Mouse (Mus musculus) heart, embryonic 12.5 days (tissue): ENCODE data around the gene Capn1. TPM values are rescaled to one million over a fixed set of nuclear protein-coding genes. Genes with fewer than 3 reads are reported as not detected.

ENCODE experiments used
- ATAC-seq: fragments of 200-750 bp; cut with Nextera tagmentation; 2 replicates; pipeline ENCODE4 v1.8.0; 2017; ENCODE audit warnings: moderate TSS enrichment, moderate library complexity; ENCODE audit not compliant: insufficient number of reproducible peaks, low FRiP score
- H3K27ac ChIP-seq: fragments of 300-500 bp; sonication (generic); 2 replicates; pipeline ENCODE4 v1.5.1; 2016; ENCODE audit warnings: mild to moderate bottlenecking, moderate library complexity; ENCODE audit not compliant: poor library complexity, severe bottlenecking
- H3K27me3 ChIP-seq: fragments of 300-500 bp; sonication (generic); replicated peaks from 2 replicates; pipeline ENCODE4 v1.6.1; 2016; ENCODE audit warnings: mild to moderate bottlenecking, moderate library complexity
- H3K36me3 ChIP-seq: fragments of 300-500 bp; sonication (generic); 2 replicates; pipeline ENCODE4 v1.6.1; 2016; ENCODE audit warnings: mild to moderate bottlenecking, moderate library complexity
- H3K4me1 ChIP-seq: fragments of 300-500 bp; sonication (generic); replicated peaks from 2 replicates; pipeline ENCODE4 v1.6.1; 2016; ENCODE audit warnings: mild to moderate bottlenecking
- H3K4me2 ChIP-seq: fragments of 300-500 bp; sonication (generic); 2 replicates; pipeline ENCODE4 v1.6.1; 2016; ENCODE audit warnings: mild to moderate bottlenecking, moderate library complexity
- H3K4me3 ChIP-seq: fragments of 300-500 bp; sonication (generic); 2 replicates; pipeline ENCODE4 v1.5.1; 2016; ENCODE audit warnings: mild to moderate bottlenecking
- H3K9ac ChIP-seq: fragments of 300-500 bp; sonication (generic); 2 replicates; pipeline ENCODE4 v1.6.1; 2016; ENCODE audit warnings: mild to moderate bottlenecking, moderate library complexity
- H3K9me3 ChIP-seq: fragments of 300-500 bp; sonication (generic); replicated peaks from 2 replicates; pipeline ENCODE4 v1.6.1; 2016; ENCODE audit warnings: mild to moderate bottlenecking, moderate library complexity
- WGBS: fragments of 180-500 bp; shearing (Covaris S2); methylation state at CpG from one replicate; pipeline ENCODE4 v1.1.7; 2016; 5-methylcytosine and 5-hydroxymethylcytosine counted together
- polyA plus RNA-seq: library from polyadenylated mRNA; unstranded; fragments of >200 nt; fragmentation: Nextera tagmentation; extraction: Ambion mirVana; gene quantifications from 2 replicates; pipeline ENCODE4 v1.2.1, GENCODE M21; 2016

Capn1 gene
- polyA plus RNA-seq, 1 experiment from 2014 or later: 8.4 TPM

DNA sequence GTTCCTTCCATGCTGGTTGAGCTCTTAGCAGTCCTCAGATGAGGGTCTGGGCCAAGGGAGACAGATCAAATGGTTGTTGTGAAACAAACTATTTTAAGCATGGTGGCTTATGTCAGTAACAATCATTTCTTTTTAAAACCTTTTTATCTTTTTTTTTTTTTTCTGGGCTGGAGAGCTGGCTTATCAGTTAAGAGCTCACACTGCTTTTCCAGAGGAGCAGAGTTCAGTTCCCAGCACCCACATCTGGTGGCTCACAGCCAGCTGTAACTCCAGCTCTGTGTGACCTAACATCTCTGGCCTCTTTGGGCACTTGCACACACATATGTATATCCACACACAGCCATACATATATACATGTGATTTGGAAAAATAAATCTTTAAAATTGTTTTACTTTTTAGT, 22.0 kb upstream of the Capn1 start:
- Histone ChIP-seq H3K4me1 (no peaks in the 10 kb centered on the region), H3K9ac (no peak overlapping the region), H3K4me3 (no peak overlapping the region), H3K27ac (no peak overlapping the region), H3K4me2 (no peak overlapping the region), H3K36me3 (no peaks in the 10 kb centered on the region), H3K27me3 (no peaks in the 10 kb centered on the region), H3K9me3 (no peaks in the 10 kb centered on the region)
- ATAC-seq: no peak

DNA sequence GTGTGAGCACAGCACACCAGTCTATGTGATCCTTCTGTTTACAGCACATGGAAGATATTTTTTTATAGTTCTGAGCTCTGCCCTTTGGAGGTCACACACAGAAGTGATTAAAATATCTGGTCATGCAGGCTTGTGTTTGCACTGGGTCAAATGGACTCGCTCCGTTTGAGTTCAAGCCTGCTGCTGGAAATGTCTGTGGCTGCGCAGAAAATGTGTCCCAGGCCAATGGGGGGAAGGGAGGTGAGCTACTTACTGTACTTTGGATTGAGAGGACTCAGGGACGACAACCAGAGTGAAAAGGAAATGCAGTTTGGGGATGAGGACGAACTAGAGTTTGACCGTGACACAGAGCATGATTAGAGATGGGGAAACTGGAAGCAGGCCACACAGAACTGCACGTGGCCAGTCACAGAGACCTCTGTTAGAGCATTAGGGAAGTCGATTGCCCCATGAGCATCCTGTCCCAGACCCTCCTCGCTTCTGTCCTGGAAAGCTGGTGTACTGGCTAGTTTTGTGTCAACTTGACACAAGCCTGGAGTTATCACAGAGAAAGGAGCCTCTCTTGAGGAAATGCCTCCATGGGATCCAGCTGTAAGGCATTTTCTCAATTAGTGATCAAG, 20.4 kb upstream of the Capn1 start:
- H3K36me3 ChIP-seq: no peaks in the 10 kb centered on the region
- no peak overlapping the region for H3K4me2 ChIP-seq
- no peaks in the 10 kb centered on the region for H3K4me1 ChIP-seq
- no peaks in the 10 kb centered on the region for H3K27me3 ChIP-seq
- no peak overlapping the region for H3K27ac ChIP-seq
- whole genome bisulfite sequencing: 70% methylated on average over 9 of the region's 9 CpGs
- no peaks in the 10 kb centered on the region for H3K9me3 ChIP-seq
- no peak overlapping the region for H3K4me3 ChIP-seq
- ATAC-seq: no peak
- H3K9ac ChIP-seq: no peak overlapping the region

DNA sequence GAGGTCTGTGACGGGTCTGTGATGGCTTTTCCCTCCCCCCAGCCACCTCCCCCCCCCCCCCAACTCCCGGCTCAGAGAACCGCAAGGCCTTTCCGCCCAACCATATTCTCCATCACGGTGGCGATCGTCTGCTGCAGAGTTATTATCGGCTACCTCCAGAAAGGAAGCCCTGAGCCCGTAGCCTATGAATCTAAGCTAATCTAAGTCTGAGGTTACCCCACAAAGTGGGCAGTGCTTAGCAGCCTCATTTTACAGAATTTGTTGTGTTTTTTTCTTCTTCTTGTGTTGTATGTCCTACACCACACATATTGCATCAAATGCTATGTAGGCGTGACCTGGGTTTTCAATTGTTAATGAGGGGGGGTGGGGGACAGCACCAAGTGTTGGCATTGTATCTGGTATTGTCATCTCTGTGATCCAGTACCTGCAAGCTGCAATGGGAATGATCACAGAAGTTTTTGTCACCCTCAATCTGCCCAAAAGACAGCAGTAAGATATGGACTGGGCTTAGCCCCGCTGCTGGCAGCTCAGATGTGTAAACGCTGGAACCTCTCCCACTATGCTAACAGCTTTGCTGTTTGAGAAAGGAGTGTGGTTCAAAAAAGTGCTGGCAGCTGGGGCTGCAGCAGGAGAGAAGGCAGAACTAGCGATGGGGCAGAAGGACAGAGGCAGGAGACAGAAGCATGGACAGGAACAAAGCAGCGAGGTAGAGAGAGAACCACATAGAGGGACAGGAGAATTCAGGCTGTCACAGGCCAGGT, 15.0 kb upstream of the Capn1 start:
- Histone ChIP-seq H3K4me1 (no peaks in the 10 kb centered on the region), H3K36me3 (no peaks in the 10 kb centered on the region), H3K27me3 (no peaks in the 10 kb centered on the region), H3K27ac (no peak overlapping the region), H3K9ac (no peak overlapping the region), H3K4me3 (no peak overlapping the region), H3K4me2 (no peak overlapping the region), H3K9me3 (no peaks in the 10 kb centered on the region)
- WGBS: 61% methylated on average over 14 of the region's 14 CpGs
- ATAC-seq: no peak

DNA sequence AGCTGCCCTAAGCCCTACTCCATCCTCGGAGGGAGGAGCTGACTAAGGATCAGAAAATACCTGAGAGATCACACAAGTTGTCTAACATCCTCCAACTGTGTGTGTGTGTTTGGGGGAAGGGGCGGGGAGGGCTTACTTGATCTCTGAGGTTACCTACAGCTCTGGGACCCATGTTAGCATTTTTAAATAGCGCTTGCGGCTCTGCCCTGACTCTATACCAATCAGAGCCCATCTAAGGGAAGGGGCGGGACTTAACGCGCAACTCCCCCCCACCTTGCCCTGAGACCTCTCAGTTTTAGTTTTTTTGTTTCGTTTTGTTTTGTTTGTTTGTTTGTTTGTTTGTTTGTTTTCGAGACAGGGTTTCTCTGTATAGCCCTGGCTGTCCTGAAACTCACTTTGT, 13.7 kb upstream of the Capn1 start:
- H3K27ac ChIP-seq: no peak overlapping the region
- ATAC-seq: no peak
- H3K4me1 ChIP-seq: no peaks in the 10 kb centered on the region
- no peaks in the 10 kb centered on the region for H3K27me3 ChIP-seq
- H3K4me3 ChIP-seq: no peak overlapping the region
- H3K9ac ChIP-seq: no peak overlapping the region
- WGBS: 70% methylated on average over 9 of the region's 9 CpGs
- H3K9me3 ChIP-seq: no peaks in the 10 kb centered on the region
- H3K36me3 ChIP-seq: no peaks in the 10 kb centered on the region
- no peak overlapping the region for H3K4me2 ChIP-seq

DNA sequence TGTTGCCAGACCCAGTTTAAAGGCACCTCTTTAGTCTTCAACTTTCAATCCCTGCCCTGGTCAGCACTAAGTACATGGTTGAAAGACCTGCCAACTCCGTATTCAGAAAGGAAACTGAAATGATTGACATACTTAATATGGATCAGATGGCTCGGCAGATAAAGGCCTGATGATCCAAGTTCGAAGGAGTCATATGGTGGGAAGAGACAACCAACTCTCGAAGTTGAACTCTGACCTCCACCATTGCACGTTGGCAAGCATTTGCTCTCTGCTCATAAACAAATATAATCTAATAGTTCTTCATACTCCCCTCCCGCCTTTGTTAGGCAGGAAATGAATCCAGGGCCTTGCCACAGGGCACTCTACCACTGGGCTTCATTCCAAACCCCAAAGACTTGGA, 13.3 kb upstream of the Capn1 start:
- Histone ChIP-seq H3K4me1 (no peaks in the 10 kb centered on the region), H3K27ac (no peak overlapping the region), H3K36me3 (no peaks in the 10 kb centered on the region), H3K4me3 (no peak overlapping the region), H3K9ac (no peak overlapping the region), H3K9me3 (no peaks in the 10 kb centered on the region), H3K4me2 (no peak overlapping the region), H3K27me3 (0 out of 2 replicates have a peak, but pooled peaks cover 1% of the 10 kb centered on the region)
- no peak for ATAC-seq
- 83% methylated on average over 6 of the region's 6 CpGs for WGBS

DNA sequence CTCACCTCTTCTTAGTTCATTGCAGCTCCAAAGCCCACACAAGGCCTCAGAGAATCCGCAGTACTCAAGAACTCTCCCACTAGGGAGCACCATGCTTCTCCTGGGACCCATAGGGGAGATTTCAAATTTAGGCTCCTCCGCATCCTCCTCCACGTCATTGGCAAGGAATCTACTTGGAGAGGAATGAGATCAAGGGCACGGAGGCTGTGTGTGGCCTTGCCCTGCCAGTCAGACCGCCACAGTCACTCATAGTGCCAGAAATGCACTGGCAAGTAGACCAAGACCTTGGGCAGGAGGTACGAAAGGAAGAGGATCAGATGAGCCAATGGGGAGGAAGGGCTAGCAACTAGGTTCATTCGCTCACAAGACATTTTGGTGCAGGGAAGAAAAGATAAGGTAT, 8.2 kb upstream of the Capn1 start:
- Histone ChIP-seq H3K9me3 (no peaks in the 10 kb centered on the region), H3K27me3 (0 out of 2 replicates have a peak, but pooled peaks cover 3% of the 10 kb centered on the region), H3K27ac (no peak overlapping the region), H3K36me3 (no peaks in the 10 kb centered on the region), H3K4me2 (no peak overlapping the region), H3K4me1 (no peaks in the 10 kb centered on the region), H3K4me3 (no peak overlapping the region), H3K9ac (no peak overlapping the region)
- WGBS: 77% methylated on average over 7 of the region's 7 CpGs
- no peak for ATAC-seq

DNA sequence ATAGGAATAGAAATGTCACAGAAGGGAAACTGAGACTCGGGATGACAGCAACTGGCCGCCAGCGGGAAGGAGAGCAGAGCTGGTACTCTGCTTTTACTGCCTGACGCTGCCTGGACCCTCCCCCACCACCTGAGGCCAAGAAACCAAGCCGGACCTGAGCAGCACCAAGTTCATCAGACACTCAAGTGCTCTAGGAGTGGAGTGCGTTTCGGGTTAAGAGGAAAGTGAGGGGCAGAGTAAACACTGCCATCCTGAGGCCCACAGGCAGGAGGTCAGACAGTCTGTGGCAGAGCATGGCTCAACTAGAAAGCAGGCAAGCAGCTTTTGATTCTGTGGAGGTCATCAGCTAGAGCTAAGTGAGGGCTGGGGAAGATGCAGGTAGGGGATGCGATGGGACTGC, 7.4 kb upstream of the Capn1 start:
- H3K27me3 ChIP-seq: 0 out of 2 replicates have a peak, but pooled peaks cover 3% of the 10 kb centered on the region
- no peak overlapping the region for H3K4me3 ChIP-seq
- no peak overlapping the region for H3K27ac ChIP-seq
- WGBS: 57% methylated on average over 8 of the region's 8 CpGs
- H3K36me3 ChIP-seq: no peaks in the 10 kb centered on the region
- H3K4me1 ChIP-seq: no peaks in the 10 kb centered on the region
- no peak for ATAC-seq
- no peak overlapping the region for H3K4me2 ChIP-seq
- H3K9ac ChIP-seq: no peak overlapping the region
- no peaks in the 10 kb centered on the region for H3K9me3 ChIP-seq

DNA sequence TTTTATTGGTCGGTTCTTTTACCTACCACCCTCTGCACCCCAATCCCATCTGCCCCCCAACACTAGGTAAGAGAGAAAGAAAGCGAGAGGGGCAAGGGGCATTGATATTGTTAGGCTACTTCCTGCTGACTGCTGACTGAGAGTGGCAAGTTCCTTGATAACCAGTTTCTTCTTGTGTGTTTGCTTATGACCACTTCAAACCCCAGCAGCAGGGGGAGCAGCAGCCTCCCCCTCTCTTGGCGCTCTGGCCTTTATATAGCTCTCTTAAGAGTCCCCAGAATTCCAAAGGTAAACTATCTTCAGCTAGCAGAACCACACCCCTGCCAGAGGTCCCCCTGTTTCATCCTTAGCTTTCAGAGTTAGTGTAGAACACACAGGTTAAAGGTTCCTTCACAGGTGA, 4.6 kb upstream of the Capn1 start:
- no peak overlapping the region for H3K4me2 ChIP-seq
- no peak overlapping the region for H3K27ac ChIP-seq
- H3K9ac ChIP-seq: no peak overlapping the region
- no peak overlapping the region for H3K4me3 ChIP-seq
- no peaks in the 10 kb centered on the region for H3K36me3 ChIP-seq
- H3K4me1 ChIP-seq: peaks cover 6% of the 10 kb centered on the region
- WGBS: 46% methylated on average over 3 of the region's 3 CpGs
- ATAC-seq: no peak
- H3K27me3 ChIP-seq: 0 out of 2 replicates have a peak, but pooled peaks cover 6% of the 10 kb centered on the region
- H3K9me3 ChIP-seq: no peaks in the 10 kb centered on the region

DNA sequence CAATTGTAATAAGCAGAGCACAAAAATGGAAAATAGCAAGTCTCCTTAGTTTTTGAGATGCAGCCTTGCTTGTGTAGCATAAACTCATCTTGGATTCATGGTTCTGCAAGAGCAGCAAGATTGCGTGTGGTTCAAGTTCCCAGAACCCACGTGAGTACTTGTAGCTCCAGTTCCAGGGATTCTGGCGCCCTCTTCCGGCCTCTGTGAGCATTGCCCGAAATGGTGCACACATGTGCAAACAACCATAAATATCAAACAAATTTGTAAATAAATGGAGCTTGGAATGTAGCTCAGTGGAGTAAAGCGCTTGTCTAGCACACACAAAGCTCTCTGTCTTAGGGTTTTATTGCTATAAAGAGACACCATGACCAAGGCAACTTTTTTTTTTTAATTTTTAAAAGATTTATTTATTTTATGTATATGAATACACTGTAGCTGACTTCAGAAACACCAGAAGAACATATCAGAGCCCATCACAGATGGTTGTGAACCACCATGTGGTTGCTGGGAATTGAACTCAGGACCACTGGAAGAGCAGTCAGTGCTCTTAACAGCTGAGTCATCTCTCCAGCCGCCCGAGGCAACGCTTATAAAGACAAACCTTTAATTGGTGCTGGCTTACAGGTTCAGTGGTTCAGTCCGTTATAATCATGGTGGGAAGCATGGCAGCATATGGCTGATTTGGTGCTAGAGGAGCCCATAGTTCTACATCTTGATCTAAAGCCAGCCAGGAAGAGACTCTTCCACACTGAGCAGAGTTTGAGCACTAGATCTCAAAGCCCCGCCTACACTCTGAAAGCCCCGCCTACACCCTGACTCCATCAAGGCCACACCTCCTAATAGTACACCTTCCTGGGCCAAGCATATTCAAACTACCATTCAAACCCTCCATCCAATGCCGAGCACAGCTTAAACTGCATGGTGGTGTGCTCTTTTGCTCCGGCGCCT, 2.7 kb upstream of the Capn1 start:
- Histone ChIP-seq H3K4me2 (no peak overlapping the region), H3K4me3 (no peak overlapping the region), H3K4me1 (peaks cover 14% of the 10 kb centered on the region), H3K9me3 (no peaks in the 10 kb centered on the region), H3K27ac (no peak overlapping the region), H3K27me3 (peaks cover 6% of the 10 kb centered on the region; the same call in 1 of the 2 replicates), H3K36me3 (no peaks in the 10 kb centered on the region), H3K9ac (no peak overlapping the region)
- no peak for ATAC-seq
- 29% methylated on average over 15 of the region's 15 CpGs for WGBS

DNA sequence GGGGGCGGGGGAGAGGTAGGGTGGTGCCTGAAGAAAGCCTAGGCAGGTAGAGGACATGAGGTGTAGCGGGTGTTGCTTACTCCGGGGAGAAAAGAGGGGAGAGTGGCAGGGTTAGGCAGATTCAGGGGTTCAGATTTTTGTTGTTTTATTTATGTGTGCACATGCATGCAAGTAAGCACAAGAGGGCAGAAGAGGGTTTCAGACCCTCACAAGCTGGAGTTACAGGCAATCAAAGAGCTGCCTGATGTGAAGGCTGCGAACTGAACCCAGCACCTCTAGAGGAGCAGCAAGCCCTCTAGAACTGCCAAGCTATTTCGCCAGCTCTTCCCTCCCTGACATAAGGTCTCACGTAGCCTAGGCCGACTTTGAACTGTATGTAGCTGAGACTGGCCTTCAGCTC, 835 bp upstream of the Capn1 start:
- peak overlapping the region; percentile 83 for H3K4me2 ChIP-seq
- no peak overlapping the region for H3K9ac ChIP-seq
- no peak overlapping the region; the same call in 1 of the 2 replicates for H3K4me3 ChIP-seq

DNA sequence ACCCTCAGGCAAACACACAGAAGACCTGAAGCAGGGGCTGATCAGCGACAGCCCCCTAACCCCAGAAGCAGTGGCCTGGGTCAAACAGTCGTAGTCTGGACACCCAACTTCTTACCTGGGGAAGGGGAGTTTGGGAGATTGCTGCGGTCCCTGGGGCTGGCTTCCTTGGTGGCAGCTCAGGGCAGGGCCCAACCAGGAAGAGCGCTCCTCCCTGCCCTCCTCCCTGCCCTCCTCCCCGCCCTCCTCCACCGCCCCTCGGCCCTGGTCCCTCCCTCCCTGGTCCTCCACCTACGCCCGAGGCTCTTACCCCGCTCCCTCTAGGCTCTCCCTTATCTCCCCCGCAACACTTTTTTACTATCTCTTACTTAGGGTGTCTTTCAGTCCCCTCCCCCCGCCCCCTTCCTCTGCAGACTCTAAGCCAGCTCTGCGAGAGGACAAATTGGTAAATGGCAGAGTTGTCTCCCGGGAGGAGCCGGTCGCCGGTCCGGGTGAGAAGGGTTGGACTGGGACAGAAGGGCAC, 646 bp downstream of the Capn1 start:
- H3K27me3 ChIP-seq: peaks cover 8% of the 10 kb centered on the region; the same call in 1 of the 2 replicates
- H3K9me3 ChIP-seq: no peaks in the 10 kb centered on the region
- peak overlapping the region; percentile 76 for H3K9ac ChIP-seq
- peak overlapping the region; percentile 64 for H3K4me3 ChIP-seq
- peak overlapping the region; percentile 83 for H3K4me2 ChIP-seq
- H3K36me3 ChIP-seq: no peaks in the 10 kb centered on the region
- peaks cover 14% of the 10 kb centered on the region for H3K4me1 ChIP-seq
- peak overlapping the region; percentile 70 for H3K27ac ChIP-seq
- ATAC-seq: peak; percentile 92
- 1% methylated on average over 17 of the region's 18 CpGs for WGBS

More for the DNA sequence above, 835 bp upstream of the Capn1 start:
- Histone ChIP-seq H3K4me1 (peaks cover 14% of the 10 kb centered on the region), H3K9me3 (no peaks in the 10 kb centered on the region), H3K27me3 (peaks cover 8% of the 10 kb centered on the region; the same call in 1 of the 2 replicates), H3K27ac (no peak overlapping the region), H3K36me3 (no peaks in the 10 kb centered on the region)
- WGBS: 42% methylated on average over 7 of the region's 7 CpGs
- ATAC-seq: no peak
